Mouse (Mus musculus): Measurements from ENCODE around the gene Tmem30b.

GRCm38 (mm10) chr12:73517022-73517709 lies 29.0 kb downstream of the Tmem30b start:
- TF ChIP-seq CTCF (IDR thresholded peaks at IDR 0.05) (peak; percentile 91), EP300 (IDR thresholded peaks at IDR 0.05) (no peak)

Measured in lung, postnatal 0 days (tissue).